Mouse (Mus musculus) retina, adult 2 months (tissue): Measurements from ENCODE around the gene Acsm5.
"Not testable (repeated sequence)": the region's sequence is repeated elsewhere in the genome, so short reads cannot be mapped to it uniquely, and the experiment has no call there.

Source experiments
- DNase-seq: peaks from one replicate; pipeline ENCODE4 v3.0.0-alpha.2; 2012; ENCODE audit warnings: low read depth, low spot score

Gene Acsm5

DNA sequence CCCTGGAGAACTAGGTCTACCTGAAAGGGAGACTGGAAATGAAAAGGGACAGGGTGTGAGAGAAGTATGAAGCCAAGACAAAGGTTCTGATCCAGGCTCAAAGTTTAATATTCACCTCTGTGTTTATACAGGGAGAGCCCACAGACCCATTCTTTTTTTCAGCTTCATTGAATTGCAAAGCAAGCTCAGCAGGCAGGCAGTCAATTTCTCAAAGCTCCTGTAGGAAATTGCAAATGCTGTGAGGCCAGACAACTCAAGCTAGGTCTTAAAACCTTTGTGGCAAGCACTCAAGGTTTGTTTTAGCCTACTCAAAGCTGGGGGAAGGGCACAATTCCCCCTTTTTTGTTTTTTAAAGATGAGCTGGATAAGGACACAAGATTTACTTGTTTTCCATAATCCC lies 26.3 kb downstream of the Acsm5 start:
- no peak for DNase-seq

DNA sequence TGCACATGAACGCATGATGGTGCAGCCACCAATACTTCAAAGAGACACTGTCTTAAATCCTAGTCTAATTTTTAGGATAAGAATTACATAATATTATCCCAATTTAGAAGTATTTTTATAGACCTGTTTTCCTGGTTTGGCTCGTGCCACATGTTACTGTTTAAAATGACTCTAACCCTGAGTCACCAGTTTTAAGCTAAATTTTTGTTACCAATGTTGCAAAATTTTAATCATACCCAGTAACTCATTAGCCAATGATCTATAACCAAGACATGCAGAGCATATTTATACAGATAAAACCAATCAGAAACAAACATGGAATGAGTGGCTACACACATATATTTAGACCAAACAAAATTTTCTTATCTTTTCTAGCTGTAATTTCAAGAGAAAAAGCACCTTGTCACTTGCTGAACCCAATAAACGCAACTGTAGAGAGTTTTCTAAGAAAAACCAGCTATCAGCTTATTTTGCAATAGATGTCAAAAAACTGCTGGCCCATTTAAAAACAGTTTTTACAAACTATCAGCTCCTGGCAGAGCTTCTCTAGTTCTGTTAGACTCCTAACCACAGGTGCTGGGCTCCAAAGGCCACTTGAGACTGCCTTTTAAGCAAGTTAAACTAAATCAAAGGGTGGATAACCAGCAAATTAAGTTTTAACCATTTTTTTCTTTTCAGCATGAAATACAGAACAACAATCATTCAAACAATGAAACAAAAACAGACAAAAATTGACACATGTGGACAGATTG lies 31.4 kb downstream of the Acsm5 start:
- DNase-seq: no peak

DNA sequence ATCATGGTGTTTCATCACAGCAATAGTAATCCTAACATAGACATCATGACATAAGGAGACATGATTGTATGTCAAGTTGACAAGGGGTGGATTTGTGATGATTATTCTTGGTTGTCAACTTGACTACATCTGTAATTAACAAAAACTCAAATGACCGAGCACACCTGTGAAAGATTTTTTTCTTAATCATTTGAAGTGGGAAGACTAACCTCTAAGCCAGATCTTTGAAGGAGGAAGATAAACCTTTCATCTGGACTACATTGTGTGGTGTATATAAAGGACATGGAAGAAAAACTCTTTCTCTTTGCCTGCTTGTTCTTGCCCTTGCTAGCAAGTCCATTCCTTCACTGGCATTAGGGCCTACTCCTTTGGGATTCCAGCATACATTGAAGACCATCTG lies 34.8 kb downstream of the Acsm5 start, which contains the start of gene Acsm2:
TSS of gene Acsm2 (plus strand) at position 301 of the 400 bp plus-strand sequence.
- no peak for DNase-seq

DNA sequence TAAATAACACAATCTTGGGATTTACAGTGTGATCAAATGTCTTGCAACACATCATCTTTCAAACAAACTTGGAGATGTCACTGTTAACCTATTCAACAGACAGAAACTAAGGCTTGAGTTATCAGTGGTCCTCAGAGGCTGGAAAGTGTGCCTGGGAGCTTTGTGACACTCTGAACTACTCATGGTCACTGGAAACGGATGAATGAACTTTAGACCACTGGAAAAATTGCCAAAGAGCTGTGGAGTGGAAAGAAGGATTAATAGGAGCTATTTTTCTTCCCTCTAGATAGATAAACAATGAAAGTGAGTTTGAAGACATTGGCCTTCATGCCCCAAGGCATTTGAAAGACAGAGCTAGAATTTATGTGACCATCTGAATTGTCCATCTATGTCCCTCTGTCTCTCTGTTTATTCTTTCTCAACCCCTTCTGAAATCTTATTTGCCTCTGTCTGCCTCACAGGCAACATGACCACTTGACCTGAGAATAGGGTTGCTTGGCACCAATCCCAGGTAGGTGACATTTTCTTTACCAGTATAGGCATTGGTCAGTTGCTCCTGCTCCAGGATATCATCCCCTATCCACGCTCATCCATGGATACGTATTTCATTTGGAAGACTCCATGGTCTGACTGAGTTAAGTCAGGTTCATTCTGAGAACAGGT lies 40.7 kb downstream of the Acsm5 start:
- DNase-seq: no peak

DNA sequence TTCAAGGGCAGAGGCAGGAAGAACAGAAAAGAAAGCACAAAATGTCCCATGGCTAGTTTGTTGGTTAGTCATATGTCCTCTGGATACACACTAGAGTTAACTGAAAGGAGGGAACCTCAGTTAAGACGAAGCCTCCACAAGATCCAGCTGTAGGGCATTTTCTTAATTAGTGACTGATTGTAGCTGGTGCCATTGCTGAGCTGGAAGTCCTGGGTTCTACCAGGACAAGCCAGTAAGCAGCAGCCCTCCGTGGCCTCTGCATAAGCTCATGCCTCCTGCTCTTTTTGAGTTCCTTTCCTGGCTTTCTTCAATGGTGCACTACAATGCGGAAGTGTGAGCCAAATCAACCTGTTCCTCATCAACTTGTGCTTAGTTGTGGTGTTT lies 41.2 kb downstream of the Acsm5 start:
- DNase-seq: no peak

DNA sequence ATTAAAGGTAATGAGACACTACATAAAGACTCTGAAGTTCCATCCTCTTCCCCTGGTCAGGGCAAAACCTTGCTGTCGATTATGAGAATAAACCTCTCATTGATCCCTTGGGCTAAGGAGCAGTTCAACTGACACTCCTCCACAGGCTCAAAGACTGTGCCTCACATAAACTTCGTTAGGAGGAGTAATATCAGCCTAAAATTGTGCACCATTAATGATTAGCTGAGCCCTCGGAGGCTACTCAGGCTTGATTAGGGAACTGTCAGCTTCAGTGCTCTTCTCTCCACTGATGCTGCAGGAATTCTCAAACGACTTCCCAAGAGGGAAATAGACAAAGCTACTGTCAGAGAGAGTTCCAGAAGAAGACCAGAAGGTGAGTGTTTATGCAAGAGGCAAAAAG lies 42.2 kb downstream of the Acsm5 start:
- no peak for DNase-seq

DNA sequence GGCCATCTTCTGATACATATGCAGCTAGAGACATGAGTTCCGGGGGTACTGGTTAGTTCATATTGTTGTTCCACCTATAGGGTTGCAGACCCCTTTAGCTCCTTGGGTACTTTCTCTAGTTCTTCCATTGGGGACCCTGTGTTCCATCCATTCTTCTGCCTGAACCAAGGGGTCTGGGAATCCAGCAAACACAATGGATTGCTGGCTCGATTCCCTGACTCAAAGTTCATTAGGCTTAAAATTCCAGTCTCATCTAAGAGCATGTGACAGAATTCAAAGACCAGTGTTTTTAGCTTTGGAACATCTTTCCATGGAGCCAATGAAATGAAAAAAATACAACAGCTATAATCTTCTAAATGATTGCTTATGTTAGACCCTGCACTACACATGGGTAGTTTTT lies 43.2 kb downstream of the Acsm5 start:
- not testable (repeated sequence) for DNase-seq

DNA sequence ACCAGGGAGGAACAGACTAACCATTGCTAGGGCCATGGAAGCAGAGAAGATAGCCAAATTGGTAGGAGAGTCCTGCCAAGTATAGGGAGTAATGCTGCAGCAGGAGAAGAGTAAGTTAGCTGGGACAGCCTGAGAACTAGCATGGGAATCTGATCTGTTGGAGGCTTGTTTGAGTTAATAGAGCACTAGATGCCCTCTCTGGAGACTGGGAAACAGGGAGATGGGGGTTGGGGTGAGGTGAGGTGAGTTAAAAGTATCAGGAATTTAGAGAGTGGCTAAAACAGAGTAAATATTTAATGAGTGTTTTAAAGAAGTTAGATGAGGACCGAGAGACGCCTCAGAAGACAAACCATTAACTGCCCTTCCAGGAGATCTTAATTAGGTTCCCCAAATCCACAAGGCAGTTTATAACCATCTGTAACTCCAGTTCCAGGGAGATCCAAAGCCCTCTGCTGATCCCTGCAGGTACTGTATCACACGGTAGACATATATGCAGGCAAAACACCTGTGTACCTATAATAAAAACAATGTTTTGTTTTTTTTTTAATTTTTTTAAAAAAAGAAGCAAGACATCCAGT lies 75.4 kb downstream of the Acsm5 start:
- no peak for DNase-seq
